Mouse (Mus musculus) megakaryocyte, adult 5-6 weeks (primary cell): ENCODE data around the gene Ttll11. TPM values are rescaled to one million over a fixed set of nuclear protein-coding genes. Genes with fewer than 3 reads are reported as not detected.

Experiments used
- ATAC-seq: 2 replicates; pipeline ENCODE4 v1.8.0; 2016; ENCODE audit warnings: mild to moderate bottlenecking, inconsistent platforms; ENCODE audit not compliant: poor library complexity, severe bottlenecking
- total RNA-seq, 2 experiments: library from RNA; stranded (forward) in 1 of 2; stranded (reverse) in 1 of 2; fragments of 153-499, 151-499 nt in 1 of 2; fragments of 221-1000, 200-1000 nt in 1 of 2; gene quantifications; 2 replicates each; pipeline versions ENCODE4 v1.2.3 to v1.2.4; 2015 to 2017

Ttll11 gene
- total RNA-seq, 2 experiments from 2014 or later, result 0.48 TPM; not detected in 1

- ATAC-seq, result no peak
Measured at GRCm38 (mm10) chr2:35907578-35907977, 72.1 kb downstream of the Ttll11 start.

- peak; percentile 73 for ATAC-seq
Measured at GRCm38 (mm10) chr2:35906174-35906798, 73.4 kb downstream of the Ttll11 start.

- no peak for ATAC-seq
Measured at GRCm38 (mm10) chr2:35900845-35901244, 78.9 kb downstream of the Ttll11 start.

GRCm38 (mm10) chr2:35899712-35900111 is 80.0 kb downstream of the Ttll11 start:
- no peak for ATAC-seq

- ATAC-seq, result no peak; the same call in 1 of the 2 replicates
Measured at GRCm38 (mm10) chr2:35899135-35899474, 80.6 kb downstream of the Ttll11 start.

GRCm38 (mm10) chr2:35898425-35899134 is 81.1 kb downstream of the Ttll11 start:
- peak; percentile 75 for ATAC-seq

- ATAC-seq, result no peak
Measured at GRCm38 (mm10) chr2:35897125-35897524, 82.6 kb downstream of the Ttll11 start.

- no peak for ATAC-seq
Measured at GRCm38 (mm10) chr2:35894512-35894911, 85.2 kb downstream of the Ttll11 start.

GRCm38 (mm10) chr2:35890635-35891034 is 89.1 kb downstream of the Ttll11 start:
- no peak for ATAC-seq

- no peak for ATAC-seq
Measured at GRCm38 (mm10) chr2:35889776-35890175, 89.9 kb downstream of the Ttll11 start.

- peak; percentile 80 for ATAC-seq
Measured at GRCm38 (mm10) chr2:35884296-35884695, 95.4 kb downstream of the Ttll11 start.

GRCm38 (mm10) chr2:35882336-35882987 is 97.3 kb downstream of the Ttll11 start:
- ATAC-seq, result no peak

- no peak for ATAC-seq
Measured at GRCm38 (mm10) chr2:35881896-35882295, 97.8 kb downstream of the Ttll11 start.

- no peak for ATAC-seq
Measured at GRCm38 (mm10) chr2:35880362-35880761, 99.4 kb downstream of the Ttll11 start.

GRCm38 (mm10) chr2:35879887-35880286 is 99.8 kb downstream of the Ttll11 start:
- no peak for ATAC-seq

GRCm38 (mm10) chr2:35878506-35878905 is 101.2 kb downstream of the Ttll11 start:
- no peak for ATAC-seq

GRCm38 (mm10) chr2:35875572-35875971 is 104.1 kb downstream of the Ttll11 start:
- ATAC-seq, result no peak

GRCm38 (mm10) chr2:35874421-35874820 is 105.3 kb downstream of the Ttll11 start:
- ATAC-seq, result no peak

GRCm38 (mm10) chr2:35869165-35869564 is 110.5 kb downstream of the Ttll11 start:
- ATAC-seq, result no peak

GRCm38 (mm10) chr2:35863284-35863683 is 116.4 kb downstream of the Ttll11 start:
- no peak for ATAC-seq

GRCm38 (mm10) chr2:35861185-35861584 is 118.5 kb downstream of the Ttll11 start:
- ATAC-seq, result no peak

- no peak for ATAC-seq
Measured at GRCm38 (mm10) chr2:35860394-35860744, 119.3 kb downstream of the Ttll11 start.
